Mouse (Mus musculus) G1E (cell line): ENCODE results near the gene Nkain4. TPM values are rescaled to one million over a fixed set of nuclear protein-coding genes. Genes with fewer than 3 reads are reported as not detected.

Experiments
- ATAC-seq: 2 replicates; pipeline ENCODE4 v1.8.0; 2016; ENCODE audit warnings: mild to moderate bottlenecking; ENCODE audit not compliant: insufficient number of reproducible peaks, poor library complexity, low FRiP score, severe bottlenecking; ENCODE audit errors: extremely low read depth
- DNase-seq: peaks from one replicate; pipeline ENCODE4 v3.0.0; 2012; ENCODE audit warnings: low spot score
- H3K27me3 ChIP-seq: 2 replicates; pipeline ENCODE4 v1.6.1; 2012; ENCODE audit warnings: mild to moderate bottlenecking, low read length, inconsistent platforms; ENCODE audit not compliant: insufficient read depth
- H3K36me3 ChIP-seq: replicated peaks from 2 replicates; pipeline ENCODE3; 2012; ENCODE audit warnings: mild to moderate bottlenecking, inconsistent platforms
- H3K4me1 ChIP-seq: 2 replicates; pipeline ENCODE4 v1.6.1; 2012; ENCODE audit warnings: low read depth, low read length, inconsistent platforms, mixed read lengths; ENCODE audit not compliant: insufficient read depth
- H3K4me3 ChIP-seq: 2 replicates; pipeline ENCODE4 v1.5.1; 2012; ENCODE audit warnings: low read depth, mild to moderate bottlenecking, inconsistent platforms, low read length, moderate library complexity, mixed read lengths
- H3K9me3 ChIP-seq: replicated peaks from 2 replicates; pipeline ENCODE4 v1.6.1; 2012; ENCODE audit warnings: inconsistent platforms
- CTCF ChIP-seq: IDR thresholded peaks from 2 replicates; pipeline ENCODE4 v1.5.1; 2012; ENCODE audit warnings: low read depth, low read length, inconsistent platforms, mixed read lengths
- GATA1 ChIP-seq: IDR thresholded peaks from 2 replicates; pipeline ENCODE4 v1.6.1; 2012; ENCODE audit warnings: borderline replicate concordance, low read length, inconsistent platforms, mixed read lengths
- GATA2 ChIP-seq: IDR thresholded peaks from 2 replicates; pipeline ENCODE4 v1.6.1; 2012; ENCODE audit warnings: low read depth, low read length, inconsistent platforms, borderline replicate concordance
- POLR2AphosphoS5 ChIP-seq: IDR thresholded peaks from 2 replicates; pipeline ENCODE4 v1.6.1; 2012; ENCODE audit warnings: low read depth, low read length, inconsistent platforms; ENCODE audit not compliant: insufficient replicate concordance
- TAL1 ChIP-seq: conservative IDR thresholded peaks from 2 replicates; pipeline ENCODE4 v1.6.1; 2012; ENCODE audit warnings: low read depth, low read length, inconsistent platforms, mixed read lengths
- polyA plus RNA-seq: library from polyadenylated mRNA; stranded (reverse); fragments of >175 nt; gene quantifications from 2 replicates; pipeline ENCODE4 v1.2.3, GENCODE M21; 2012
- total RNA-seq, 2 experiments: library from RNA; stranded (forward) in 1 of 2; stranded (reverse) in 1 of 2; fragments of 200-1000 nt in 1 of 2; fragments of >200 nt in 1 of 2; fragmentation: Nextera tagmentation in 1 of 2; gene quantifications; 2 replicates each; pipeline ENCODE4 v1.2.3; 2014 to 2017

Nkain4 gene
- total and polyA plus RNA-seq, 3 experiments, result not detected

DNA sequence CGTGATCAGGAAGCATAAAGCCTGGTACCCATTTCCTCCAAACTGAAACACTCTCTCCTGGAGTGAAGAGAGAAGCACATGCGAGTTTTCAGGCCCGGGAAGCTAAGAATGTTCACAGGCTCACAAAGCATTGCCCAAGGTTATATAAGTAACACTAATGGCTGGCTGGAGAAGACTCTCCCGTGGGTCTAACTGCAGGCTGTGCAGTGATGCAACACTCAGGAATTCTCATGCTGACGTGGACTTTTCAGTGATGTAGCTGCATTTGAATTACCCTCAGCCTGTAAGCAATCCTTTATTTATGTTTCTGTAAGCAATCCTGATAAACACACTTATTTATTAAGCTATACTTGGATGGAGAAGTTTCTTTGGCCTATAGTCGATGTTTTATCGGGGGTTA is 5.1 kb upstream of the Nkain4 start:
- no peaks in the 10 kb centered on the region for H3K9me3 ChIP-seq
- no peaks in the 10 kb centered on the region for H3K36me3 ChIP-seq
- H3K4me3 ChIP-seq, result no peak overlapping the region
- ATAC-seq (no peak), DNase-seq (no peak)
- no peak for TF ChIP-seq TAL1
- no peak for TF ChIP-seq POLR2AphosphoS5
- TF ChIP-seq GATA2, result no peak
- TF ChIP-seq GATA1, result no peak
- no peak for TF ChIP-seq CTCF
- peaks cover 51% of the 10 kb centered on the region for H3K27me3 ChIP-seq
- H3K4me1 ChIP-seq, result peaks cover 7% of the 10 kb centered on the region

DNA sequence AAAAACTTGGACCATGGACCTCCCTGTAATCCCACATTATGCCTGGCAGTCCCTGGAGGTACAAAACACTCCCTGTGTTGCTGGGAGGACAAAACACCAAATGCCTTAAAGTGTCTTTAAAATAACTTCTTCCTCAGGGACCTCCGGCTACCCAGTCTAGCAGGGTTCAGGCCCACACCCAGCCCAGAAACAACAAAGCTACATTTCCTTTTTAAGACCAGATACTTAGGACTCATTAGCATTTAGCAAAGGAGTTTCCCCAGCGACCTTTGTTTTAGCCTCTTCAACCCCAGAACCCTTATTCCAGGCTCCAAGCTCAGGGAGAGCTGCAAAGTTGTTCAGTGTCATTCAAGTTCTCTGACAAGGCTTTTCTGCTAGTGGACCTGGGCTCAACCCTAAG is 861 bp downstream of the Nkain4 start:
- no peak for TF ChIP-seq GATA1
- no peak for TF ChIP-seq TAL1
- TF ChIP-seq POLR2AphosphoS5, result no peak
- no peak for TF ChIP-seq CTCF
- H3K4me1 ChIP-seq, result no peaks in the 10 kb centered on the region; the same call in 1 of the 2 replicates
- H3K27me3 ChIP-seq, result peaks cover 80% of the 10 kb centered on the region
- DNase-seq, result no peak
- no peak for ATAC-seq
- no peaks in the 10 kb centered on the region for H3K36me3 ChIP-seq
- no peaks in the 10 kb centered on the region for H3K9me3 ChIP-seq
- no peak overlapping the region for H3K4me3 ChIP-seq

DNA sequence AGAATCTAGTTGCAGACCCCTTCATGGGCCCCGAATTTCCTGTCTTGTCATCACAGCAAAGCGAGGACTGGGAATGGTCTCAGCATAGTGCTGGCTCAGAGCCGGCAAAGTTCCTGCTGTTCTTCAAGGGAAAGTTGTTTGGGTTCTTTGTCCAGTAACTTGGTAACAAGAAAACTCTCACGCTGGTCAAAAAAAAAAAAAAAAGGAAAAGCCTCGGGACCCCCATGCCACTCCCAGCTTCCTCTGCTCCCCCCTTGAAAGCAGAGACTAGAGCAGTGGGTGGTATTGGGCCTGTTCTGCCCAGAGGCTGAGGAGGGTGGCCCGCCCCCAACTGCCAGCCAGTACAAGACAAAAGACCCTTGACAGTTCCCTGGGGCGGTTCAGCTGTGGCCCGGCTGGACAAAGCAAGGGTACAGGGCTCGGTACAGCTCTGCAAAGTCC is 1.7 kb downstream of the Nkain4 start:
- H3K36me3 ChIP-seq, result no peaks in the 10 kb centered on the region
- no peak for ATAC-seq
- H3K27me3 ChIP-seq, result peaks cover 73% of the 10 kb centered on the region
- no peak for DNase-seq
- no peaks in the 10 kb centered on the region; the same call in 1 of the 2 replicates for H3K4me1 ChIP-seq
- no peak for TF ChIP-seq TAL1
- no peak for TF ChIP-seq CTCF
- TF ChIP-seq GATA2, result no peak
- no peak for TF ChIP-seq POLR2AphosphoS5
- no peak for TF ChIP-seq GATA1
- H3K4me3 ChIP-seq, result no peak overlapping the region
- no peaks in the 10 kb centered on the region for H3K9me3 ChIP-seq

DNA sequence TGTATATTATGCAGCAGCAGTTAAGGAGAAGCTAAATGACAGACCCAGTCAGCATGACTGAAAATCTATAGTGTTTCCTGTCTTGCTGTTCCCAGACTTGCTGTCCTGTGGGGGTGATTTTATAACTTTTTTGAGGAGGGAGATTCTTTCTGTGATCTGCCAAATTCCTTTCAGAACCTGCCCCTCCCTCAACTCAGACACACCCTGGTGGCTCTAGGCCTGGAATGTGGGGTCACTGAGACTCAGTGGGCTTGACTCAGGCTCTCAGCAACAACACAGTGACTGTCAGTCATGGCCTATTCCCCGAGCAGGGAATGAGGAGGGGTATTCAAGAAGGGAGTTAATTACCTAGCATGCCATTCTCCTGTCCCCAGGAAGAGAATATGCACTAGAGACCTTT is 4.6 kb downstream of the Nkain4 start:
- Histone ChIP-seq H3K9me3 (no peaks in the 10 kb centered on the region), H3K36me3 (no peaks in the 10 kb centered on the region), H3K27me3 (peaks cover 55% of the 10 kb centered on the region), H3K4me3 (no peak overlapping the region), H3K4me1 (no peaks in the 10 kb centered on the region)
- TF ChIP-seq TAL1 (no peak), CTCF (no peak), POLR2AphosphoS5 (no peak), GATA1 (no peak), GATA2 (no peak)
- ATAC-seq (no peak), DNase-seq (no peak)

DNA sequence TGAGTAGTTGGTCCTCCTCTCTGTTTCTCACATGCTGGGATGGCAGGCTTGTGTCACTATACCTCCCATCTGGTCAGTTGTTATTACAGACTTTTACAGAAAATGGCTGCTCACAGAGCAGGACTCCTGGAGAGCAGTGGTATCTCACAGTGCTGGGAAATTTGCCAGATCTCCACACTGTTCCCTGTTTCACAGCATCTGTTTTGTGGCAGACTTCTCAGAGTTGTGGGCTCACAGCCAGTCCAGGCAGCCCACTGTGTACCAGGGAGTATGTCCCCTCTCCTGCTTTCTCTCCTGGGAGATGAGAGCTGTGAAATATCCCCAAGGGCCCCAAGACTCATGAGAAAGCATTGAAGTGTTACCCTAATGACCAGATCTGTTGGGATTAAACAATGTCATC is 12.6 kb downstream of the Nkain4 start:
- Histone ChIP-seq H3K4me3 (no peak overlapping the region), H3K36me3 (no peaks in the 10 kb centered on the region), H3K9me3 (no peaks in the 10 kb centered on the region), H3K27me3 (peaks cover 7% of the 10 kb centered on the region), H3K4me1 (no peaks in the 10 kb centered on the region)
- no peak for TF ChIP-seq GATA1
- no peak for TF ChIP-seq CTCF
- no peak for TF ChIP-seq TAL1
- TF ChIP-seq GATA2, result no peak
- no peak for TF ChIP-seq POLR2AphosphoS5
- DNase-seq (no peak), ATAC-seq (no peak)

DNA sequence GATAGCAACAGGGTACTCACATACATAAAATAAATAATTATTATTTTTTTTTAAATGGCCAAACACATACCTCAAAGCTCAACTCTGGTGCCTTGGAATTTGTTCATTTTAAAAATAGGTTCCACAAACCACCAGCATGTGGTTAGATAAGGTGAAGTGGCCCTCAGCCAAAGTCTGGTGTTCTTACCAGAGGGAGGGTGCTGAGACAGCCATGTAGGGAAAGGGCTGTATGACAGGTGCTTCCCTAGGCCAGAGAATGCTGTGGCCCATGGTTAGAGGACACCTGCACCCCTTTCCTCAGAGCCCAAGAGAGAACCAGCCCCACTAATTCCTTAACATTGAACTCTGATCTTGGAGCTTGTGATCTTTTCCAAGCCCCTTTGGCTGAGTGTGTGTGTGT is 14.3 kb downstream of the Nkain4 start:
- TF ChIP-seq GATA2 (no peak), CTCF (no peak), TAL1 (no peak), POLR2AphosphoS5 (no peak), GATA1 (no peak)
- H3K9me3 ChIP-seq, result no peaks in the 10 kb centered on the region
- H3K4me3 ChIP-seq, result no peak overlapping the region
- H3K27me3 ChIP-seq, result peaks cover 11% of the 10 kb centered on the region
- DNase-seq (no peak), ATAC-seq (no peak)
- H3K4me1 ChIP-seq, result no peaks in the 10 kb centered on the region
- H3K36me3 ChIP-seq, result no peaks in the 10 kb centered on the region

DNA sequence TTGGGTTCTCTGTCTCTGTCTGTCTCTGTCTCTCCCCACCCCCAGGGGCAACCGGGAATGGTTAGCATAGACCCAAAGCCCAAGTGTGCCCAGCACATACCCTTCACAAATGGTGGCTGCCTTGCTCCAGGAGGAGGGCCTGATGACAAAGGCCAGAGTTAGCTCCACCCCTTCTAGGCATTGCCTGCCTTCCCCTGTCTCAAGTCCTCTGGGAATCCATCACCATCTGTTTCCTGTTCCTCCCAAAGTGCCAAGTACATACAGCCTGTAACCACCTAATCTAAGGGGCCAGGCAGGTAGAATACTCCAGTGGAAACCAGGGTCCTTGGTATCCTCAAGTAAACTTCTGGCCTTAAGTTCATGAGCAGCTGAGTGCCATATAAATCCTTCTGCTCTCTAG is 22.1 kb downstream of the Nkain4 start:
- ATAC-seq, result no peak
- peaks cover 36% of the 10 kb centered on the region for H3K27me3 ChIP-seq
- no peak for DNase-seq
- H3K36me3 ChIP-seq, result no peaks in the 10 kb centered on the region
- H3K4me1 ChIP-seq, result no peaks in the 10 kb centered on the region
- no peaks in the 10 kb centered on the region for H3K9me3 ChIP-seq
- no peak overlapping the region for H3K4me3 ChIP-seq
- TF ChIP-seq GATA2 (no peak), GATA1 (no peak), POLR2AphosphoS5 (no peak), TAL1 (no peak), CTCF (no peak)
